Mouse (Mus musculus): ENCODE measurements around the gene Kdm6b.

DNA sequence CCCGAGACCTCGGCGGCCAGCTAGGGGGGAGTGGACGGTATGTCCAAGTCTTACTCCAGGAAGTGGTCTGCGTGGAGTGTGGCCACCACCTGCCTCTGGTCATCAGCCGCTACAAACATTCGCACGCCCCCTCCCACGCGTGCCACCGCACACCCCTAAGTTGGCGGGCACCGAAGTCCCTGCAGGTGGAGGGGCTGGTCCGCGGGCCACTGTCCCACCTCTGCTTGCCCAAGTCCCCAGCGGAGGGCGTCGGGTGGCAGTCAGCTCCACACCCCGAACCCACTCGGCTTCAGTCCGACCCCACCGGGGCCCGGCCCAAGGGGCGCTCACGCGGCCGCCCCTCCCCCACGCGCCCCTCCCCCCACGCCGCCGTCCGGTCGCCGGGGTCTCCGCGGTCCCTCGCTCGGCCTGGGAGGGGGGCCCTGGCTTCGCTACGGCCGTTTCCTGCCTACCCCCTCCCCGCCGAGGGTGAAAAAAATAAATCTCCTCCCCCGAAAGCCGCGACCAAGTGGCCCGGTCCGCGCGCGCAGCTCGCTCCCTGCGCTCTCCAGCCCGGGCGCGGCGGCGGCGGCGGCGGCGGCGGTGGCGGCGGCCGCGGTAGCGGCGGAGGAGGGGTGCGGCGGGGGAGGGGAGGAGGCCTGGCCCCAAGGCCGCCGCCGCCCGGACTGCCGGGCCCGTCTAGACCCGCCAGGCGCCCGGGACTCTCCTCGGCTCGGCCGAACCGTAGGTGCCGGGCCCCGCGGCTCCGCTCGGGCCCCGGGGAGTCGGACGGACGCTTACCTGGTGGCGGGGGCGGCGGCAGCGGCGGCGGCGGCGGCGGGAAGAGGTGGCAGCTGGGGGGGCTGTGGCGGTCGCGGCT is 44.9 kb downstream of the Kdm6b start:
- TF ChIP-seq GATA1 (IDR thresholded peaks at IDR 0.05; ENCODE audit: borderline replicate concordance, low read length) (no peak), GATA2 (IDR thresholded peaks at IDR 0.05; ENCODE audit: borderline replicate concordance, low read depth, low read length) (no peak), CTCF (IDR thresholded peaks at IDR 0.05; ENCODE audit: low read depth, low read length) (no peak), TAL1 (conservative IDR thresholded peaks at IDR 0.05; ENCODE audit: low read depth, low read length) (no peak)
